Mouse (Mus musculus) frontal cortex, postnatal 36 days (tissue): ENCODE measurements at regions not wholly inside any gene's neighbourhood (a gene's known extent, or its start where the extent isn't known, plus 50 kb on each side); places are given as distances from the start of the nearest gene placed in this dataset.

Source experiments
- DNase-seq, 2 experiments: peaks; one replicate each; pipeline ENCODE4 v3.0.0; 2022; ENCODE audit warnings: low spot score in 2 of 2

- DNase-seq: no peak
Measured at GRCm38 (mm10) chr10:99460847-99461445, 197.9 kb downstream of the Dusp6 start.

- no peak for DNase-seq
Measured at GRCm38 (mm10) chr10:99461446-99461966, 198.5 kb downstream of the Dusp6 start.

- no peak for DNase-seq
Measured at GRCm38 (mm10) chr10:99466695-99467094, 203.7 kb downstream of the Dusp6 start.

- peak in 1 of 2 experiments; percentile 40 for DNase-seq
Measured at GRCm38 (mm10) chr10:99467319-99467842, 204.3 kb downstream of the Dusp6 start.

GRCm38 (mm10) chr10:99468971-99469370 is 205.9 kb downstream of the Dusp6 start:
- DNase-seq: no peak

GRCm38 (mm10) chr10:99471832-99472497 is 208.9 kb downstream of the Dusp6 start:
- no peak for DNase-seq

GRCm38 (mm10) chr10:99472806-99473205 is 209.8 kb downstream of the Dusp6 start:
- no peak for DNase-seq

- DNase-seq: no peak
Measured at GRCm38 (mm10) chr10:99473758-99474157, 210.7 kb downstream of the Dusp6 start.

- peak in 1 of 2 experiments; percentile 43 for DNase-seq
Measured at GRCm38 (mm10) chr10:99474546-99474945, 211.5 kb downstream of the Dusp6 start.

GRCm38 (mm10) chr10:99476214-99476613 is 213.2 kb downstream of the Dusp6 start:
- no peak for DNase-seq

GRCm38 (mm10) chr10:99476776-99477175 is 213.7 kb downstream of the Dusp6 start:
- peak in 1 of 2 experiments; percentile 64 for DNase-seq

- DNase-seq: peak; percentile 60 to 82
Measured at GRCm38 (mm10) chr10:99480573-99480972, 217.5 kb downstream of the Dusp6 start.

GRCm38 (mm10) chr10:99482009-99482408 is 219.0 kb downstream of the Dusp6 start:
- no peak for DNase-seq

- no peak for DNase-seq
Measured at GRCm38 (mm10) chr10:99488195-99489080, 225.4 kb downstream of the Dusp6 start.

- DNase-seq: no peak
Measured at GRCm38 (mm10) chr10:99511514-99512237, 247.8 kb downstream of the Csl start.

- no peak for DNase-seq
Measured at GRCm38 (mm10) chr10:99517944-99518343, 241.5 kb downstream of the Csl start.

- peak in 1 of 2 experiments; percentile 59 for DNase-seq
Measured at GRCm38 (mm10) chr10:99519479-99519878, 240.0 kb downstream of the Csl start.

- no peak for DNase-seq
Measured at GRCm38 (mm10) chr10:99523817-99524216, 235.6 kb downstream of the Csl start.

- peak in 1 of 2 experiments; percentile 39 for DNase-seq
Measured at GRCm38 (mm10) chr10:99524273-99525212, 234.9 kb downstream of the Csl start.

GRCm38 (mm10) chr10:99526148-99526547 is 233.3 kb downstream of the Csl start:
- no peak for DNase-seq
